Mouse (Mus musculus): Measurements from ENCODE around the gene Gm28729. TPM values are rescaled to one million over a fixed set of nuclear protein-coding genes. Genes with fewer than 3 reads are reported as not detected.
"Not testable (repeated sequence)": the region's sequence is repeated elsewhere in the genome, so short reads cannot be mapped to it uniquely, and the experiment has no call there.

The Gm28729 gene
- total RNA-seq, 2 experiments from 2014 or later = not detected

- no peak for ATAC-seq (replicated peaks; ENCODE audit: low FRiP score, poor library complexity, severe bottlenecking)
Observed at GRCm38 (mm10) chr9:96526011-96526410, 947 bp upstream of the Gm28729 start.

- no peak for ATAC-seq (replicated peaks; ENCODE audit: low FRiP score, poor library complexity, severe bottlenecking)
Observed at GRCm38 (mm10) chr9:96523148-96523547, 1.9 kb downstream of the Gm28729 start.

DNA sequence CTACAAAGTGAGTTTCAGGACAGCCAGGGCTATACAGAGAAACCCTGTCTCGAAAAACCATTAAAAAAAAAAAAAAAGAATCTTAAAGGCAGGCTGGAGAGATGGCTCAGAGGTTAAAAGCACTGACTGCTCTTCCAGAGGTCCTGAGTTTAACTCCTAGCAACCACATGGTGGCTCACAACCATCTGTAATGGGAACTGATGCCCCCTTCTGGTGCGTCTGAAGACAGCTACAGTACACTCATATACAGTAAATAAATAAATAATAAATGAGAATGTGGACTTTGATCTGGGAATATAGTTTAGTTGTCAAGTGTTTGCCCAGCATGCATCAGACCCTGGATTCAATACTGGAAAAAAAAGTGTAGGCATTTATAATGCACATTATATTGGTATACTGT lies 3.5 kb downstream of the Gm28729 start:
- not testable (repeated sequence) for ATAC-seq (replicated peaks; ENCODE audit: low FRiP score, poor library complexity, severe bottlenecking)

- no peak for ATAC-seq (replicated peaks; ENCODE audit: low FRiP score, poor library complexity, severe bottlenecking)
Observed at GRCm38 (mm10) chr9:96517429-96517828, 7.6 kb downstream of the Gm28729 start.

- no peak for ATAC-seq (replicated peaks; ENCODE audit: low FRiP score, poor library complexity, severe bottlenecking)
Observed at GRCm38 (mm10) chr9:96516806-96517205, 8.3 kb downstream of the Gm28729 start.

- no peak for ATAC-seq (replicated peaks; ENCODE audit: low FRiP score, poor library complexity, severe bottlenecking)
Observed at GRCm38 (mm10) chr9:96515737-96516136, 9.3 kb downstream of the Gm28729 start.

DNA sequence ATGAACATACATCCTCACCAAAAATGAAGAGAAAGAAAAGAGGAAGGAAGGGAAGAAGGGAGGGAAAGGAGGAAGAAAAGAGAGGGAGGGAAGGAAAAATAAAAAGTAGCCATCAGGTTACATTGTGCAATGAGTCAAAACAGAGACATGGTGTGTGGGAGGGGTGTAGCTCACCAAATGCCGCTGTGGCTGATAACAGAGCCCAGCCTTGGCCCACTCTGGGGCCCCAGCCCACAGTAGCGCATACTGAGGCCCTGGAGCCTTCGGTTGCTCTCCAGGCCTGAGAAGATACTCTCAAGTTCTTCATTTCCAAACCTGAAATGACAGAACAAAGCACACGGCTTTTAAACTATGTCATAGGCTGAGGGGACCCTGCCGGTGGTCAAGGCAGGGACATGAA lies 10.8 kb downstream of the Gm28729 start:
- no peak for ATAC-seq (replicated peaks; ENCODE audit: low FRiP score, poor library complexity, severe bottlenecking)

- ATAC-seq (replicated peaks; ENCODE audit: low FRiP score, poor library complexity, severe bottlenecking) = no peak
Observed at GRCm38 (mm10) chr9:96506011-96506498, 19.0 kb downstream of the Gm28729 start.

- ATAC-seq (replicated peaks; ENCODE audit: low FRiP score, poor library complexity, severe bottlenecking) = no peak
Observed at GRCm38 (mm10) chr9:96505156-96505555, 19.9 kb downstream of the Gm28729 start.

DNA sequence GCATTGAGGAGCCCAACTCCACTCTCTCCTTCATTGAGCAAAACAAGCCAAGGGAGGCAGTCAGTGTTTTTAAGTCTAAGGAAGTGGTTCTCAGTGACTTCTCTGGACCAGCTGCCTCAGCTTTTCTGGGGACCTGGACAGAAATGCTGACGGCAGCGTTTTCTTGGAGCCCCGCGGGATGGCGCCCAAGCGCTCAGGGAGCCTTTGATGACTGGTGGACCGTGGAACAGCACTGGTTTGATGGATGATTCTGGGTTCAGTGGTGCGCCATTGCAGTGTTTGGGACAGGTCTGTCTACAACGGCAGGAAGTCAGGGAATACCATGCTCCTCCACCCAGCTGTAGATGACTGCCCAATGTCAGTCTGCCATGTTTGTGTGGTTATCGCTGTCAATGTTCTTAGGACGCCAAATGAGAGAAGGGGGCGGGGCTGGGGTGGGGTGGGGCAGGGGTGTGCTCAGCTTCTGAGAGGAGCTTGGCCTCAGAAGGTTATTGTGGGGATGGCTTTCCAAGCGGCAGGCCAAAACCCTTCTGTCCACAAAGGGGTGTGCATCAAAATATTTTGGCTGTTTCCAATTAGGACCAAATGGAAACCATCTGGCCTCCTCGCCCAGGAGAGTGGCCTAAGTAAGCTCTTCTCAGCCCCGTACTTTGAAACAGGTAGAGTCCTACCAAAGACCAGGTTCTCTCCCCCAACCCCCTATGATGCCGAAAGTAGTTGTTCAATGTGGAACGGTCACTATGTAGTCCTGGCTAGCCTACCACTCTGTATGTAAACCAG lies 20.8 kb downstream of the Gm28729 start:
- ATAC-seq (replicated peaks; ENCODE audit: low FRiP score, poor library complexity, severe bottlenecking) = no peak

DNA sequence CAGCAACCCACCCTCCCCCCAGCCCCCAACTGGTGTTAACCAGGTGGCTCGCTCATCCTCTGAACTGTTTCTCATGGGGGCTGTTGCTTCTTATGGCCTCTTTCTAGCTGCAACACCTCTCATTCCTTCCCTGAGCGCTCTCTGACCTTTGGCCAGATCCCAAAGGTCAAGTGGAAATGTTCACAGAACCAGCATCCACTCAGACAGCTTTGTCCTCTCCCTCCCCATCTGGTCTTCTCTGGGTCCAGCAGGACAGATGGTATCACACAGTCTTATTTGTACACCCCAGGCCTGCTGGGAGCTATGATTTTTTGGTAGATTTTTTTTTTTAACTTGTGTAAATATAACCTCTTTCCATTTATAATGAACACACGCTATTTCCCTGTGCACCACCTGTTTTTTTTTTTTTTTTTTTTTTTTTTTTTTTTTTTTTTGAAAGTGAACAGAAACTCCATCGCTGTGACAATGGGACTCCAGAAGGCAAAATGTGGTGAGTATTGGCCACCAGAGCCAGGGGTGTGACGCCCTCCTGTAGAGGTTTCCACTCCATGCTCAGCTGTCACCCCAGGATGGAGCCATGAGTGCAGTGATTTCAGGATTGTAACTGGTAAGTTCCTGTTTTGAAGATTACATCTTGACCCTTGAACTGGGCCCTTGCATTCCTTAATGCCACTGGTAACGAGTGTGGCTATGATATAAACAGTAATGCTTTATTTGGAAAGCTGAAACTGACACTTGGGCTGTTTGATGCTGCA lies 22.0 kb downstream of the Gm28729 start:
- ATAC-seq (replicated peaks; ENCODE audit: low FRiP score, poor library complexity, severe bottlenecking) = no peak

- ATAC-seq (replicated peaks; ENCODE audit: low FRiP score, poor library complexity, severe bottlenecking) = no peak
Observed at GRCm38 (mm10) chr9:96501217-96501616, 23.8 kb downstream of the Gm28729 start.

GRCm38 (mm10) chr9:96493212-96493611 lies 31.9 kb downstream of the Gm28729 start:
- no peak for ATAC-seq (replicated peaks; ENCODE audit: low FRiP score, poor library complexity, severe bottlenecking)

DNA sequence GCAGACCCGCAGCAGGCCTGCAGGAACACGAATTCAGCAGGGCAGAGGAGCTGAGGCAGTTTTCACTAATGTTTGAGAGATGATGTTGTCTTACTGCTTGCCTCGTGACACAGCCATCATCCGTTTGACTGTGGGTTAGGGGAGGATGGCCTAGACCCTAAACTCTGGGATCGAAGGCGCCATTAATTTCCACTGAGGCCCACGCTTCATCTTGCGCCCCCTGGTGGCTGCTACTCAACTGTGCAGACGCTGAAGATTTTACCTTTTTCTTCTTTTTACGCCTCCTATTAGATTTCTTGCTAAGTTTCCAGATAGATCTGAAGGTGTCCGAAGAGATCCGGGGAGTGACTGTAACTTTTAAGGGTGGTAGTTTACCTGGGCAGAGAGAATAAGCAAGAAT lies 33.3 kb downstream of the Gm28729 start:
- ATAC-seq (replicated peaks; ENCODE audit: low FRiP score, poor library complexity, severe bottlenecking) = peak; percentile 78

- ATAC-seq (replicated peaks; ENCODE audit: low FRiP score, poor library complexity, severe bottlenecking) = not testable (repeated sequence)
Observed at GRCm38 (mm10) chr9:96487869-96488268, 37.2 kb downstream of the Gm28729 start.

- no peak for ATAC-seq (replicated peaks; ENCODE audit: low FRiP score, poor library complexity, severe bottlenecking)
Observed at GRCm38 (mm10) chr9:96483648-96484047, 41.4 kb downstream of the Gm28729 start.

- no peak for ATAC-seq (replicated peaks; ENCODE audit: low FRiP score, poor library complexity, severe bottlenecking)
Observed at GRCm38 (mm10) chr9:96483028-96483427, 42.0 kb downstream of the Gm28729 start.

GRCm38 (mm10) chr9:96478071-96478888 lies 46.8 kb downstream of the Gm28729 start, which contains the start of gene Rnf7:
Gene Rnf7 (minus strand): TSS chr9:96478675.
- ATAC-seq (replicated peaks; ENCODE audit: low FRiP score, poor library complexity, severe bottlenecking) = peak; percentile 94

GRCm38 (mm10) chr9:96472356-96472755 lies 52.7 kb downstream of the Gm28729 start:
- no peak for ATAC-seq (replicated peaks; ENCODE audit: low FRiP score, poor library complexity, severe bottlenecking)

GRCm38 (mm10) chr9:96471681-96472080 lies 53.4 kb downstream of the Gm28729 start:
- ATAC-seq (replicated peaks; ENCODE audit: low FRiP score, poor library complexity, severe bottlenecking) = not testable (repeated sequence)
